8 mouse cellular contexts compared by ENCODE assay signal in the genomic region with DNA sequence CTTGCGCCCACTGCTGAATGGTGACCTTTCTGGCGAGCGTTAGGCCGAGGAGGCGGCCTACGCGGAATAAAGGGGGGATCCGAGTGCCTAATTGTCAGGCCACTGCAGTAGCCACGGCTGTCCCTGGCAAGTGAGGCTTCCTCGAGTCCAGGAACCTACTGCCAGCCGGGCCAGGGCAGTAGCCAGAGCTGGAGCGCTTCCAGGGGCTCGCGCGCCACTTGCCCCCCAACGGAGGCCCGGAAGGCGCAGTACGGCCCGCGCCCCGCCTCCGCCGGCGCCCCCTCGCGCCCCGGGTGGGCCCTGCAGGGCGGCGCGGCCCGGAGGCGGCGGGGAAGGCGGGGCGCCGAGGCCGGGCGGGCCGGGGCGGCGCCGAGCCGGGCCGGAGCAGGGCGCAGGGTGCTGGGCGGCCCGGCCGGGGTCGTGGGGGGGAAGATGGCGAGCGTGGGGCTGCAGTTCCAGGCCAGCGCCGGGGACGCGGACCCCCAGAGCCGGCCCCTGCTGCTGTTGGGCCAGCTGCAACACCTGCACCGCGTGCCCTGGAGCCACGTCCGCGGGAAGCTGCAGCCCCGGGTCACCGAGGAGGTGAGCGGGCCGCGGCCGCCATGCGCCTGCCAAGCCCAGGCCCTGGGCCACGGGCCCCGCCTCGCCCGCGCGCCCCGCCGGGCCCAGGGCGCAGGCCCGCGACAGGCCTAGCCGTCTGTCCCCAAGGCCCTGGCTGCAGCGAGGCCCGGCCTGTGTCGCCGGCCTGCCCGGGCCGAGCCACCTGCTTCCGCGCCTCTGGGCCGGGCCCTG. TPM values are rescaled to one million over a fixed set of nuclear protein-coding genes. Genes with fewer than 3 reads are reported as not detected.
DNase-seq lines count a peak whose midpoint lies in the region; ATAC-seq and TF ChIP-seq lines count a peak whose summit lies in the region.

TSS of gene Npepl1 (plus strand) at position 359 of the 792 bp plus-strand sequence.

- peaks cover 44% of the 10 kb centered on the region for H3K36me3 ChIP-seq in G1E (replicated peaks)
- H3K36me3 ChIP-seq in lung, embryonic 15.5 days: peaks cover 7% of the 10 kb centered on the region; the same call in 1 of the 2 replicates

- peak within 1 kb of the TSS; percentile 63 for H3K27ac ChIP-seq in lung, embryonic 15.5 days
- H3K27ac ChIP-seq in olfactory bulb, adult 2 months (ENCODE audit: insufficient read depth, low read depth, low read length): 0 out of 2 replicates have a peak within 1 kb of the TSS, but pooled peaks have one; percentile 3

- H3K27me3 ChIP-seq in G1E (ENCODE audit: insufficient read depth, low read length): no peaks in the 10 kb centered on the region
- no peaks in the 10 kb centered on the region for H3K27me3 ChIP-seq in lung, embryonic 15.5 days

- WGBS in lung, embryonic 15.5 days: 2% methylated on average over 65 of the region's 90 CpGs
- WGBS in olfactory bulb, adult 2 months: 22% methylated on average over 89 of the region's 90 CpGs

- peak within 1 kb of the TSS; percentile 92 for H3K4me2 ChIP-seq in lung, embryonic 15.5 days

- DNase-seq in G1E (ENCODE audit: low spot score): peak; percentile 97
- DNase-seq in cerebellum, adult 8-10 months: peak; percentile 63
- peak; percentile 80 for DNase-seq in heart, postnatal 4 days
- peak; percentile 52 to 56 for DNase-seq in layer of hippocampus, adult 8-10 months (ENCODE audit: low spot score in 2 of 2)
- DNase-seq in thymus, postnatal 14 days: peak; percentile 80

- H3K9ac ChIP-seq in lung, embryonic 15.5 days: peak within 1 kb of the TSS; percentile 80

- peak within 1 kb of the TSS; percentile 86 for H3K4me3 ChIP-seq in G1E (ENCODE audit: low read depth, low read length)
- peak within 1 kb of the TSS; percentile 65 for H3K4me3 ChIP-seq in lung, embryonic 15.5 days
- peak within 1 kb of the TSS; percentile 47 for H3K4me3 ChIP-seq in olfactory bulb, adult 2 months (ENCODE audit: insufficient read depth, low read depth, low read length)

- TF ChIP-seq POLR2A in olfactory bulb, adult 2 months (IDR thresholded peaks at IDR 0.05; ENCODE audit: insufficient read depth, low read depth, low read length): no peak

- H3K9me3 ChIP-seq in G1E (replicated peaks): no peaks in the 10 kb centered on the region
- no peaks in the 10 kb centered on the region for H3K9me3 ChIP-seq in lung, embryonic 15.5 days

- TF ChIP-seq CTCF in G1E (IDR thresholded peaks at IDR 0.05; ENCODE audit: low read depth, low read length): no peak
- no peak for TF ChIP-seq CTCF in olfactory bulb, adult 2 months (IDR thresholded peaks at IDR 0.05; ENCODE audit: insufficient read depth, low read depth, low read length)

- peaks cover 34% of the 10 kb centered on the region for H3K4me1 ChIP-seq in G1E (ENCODE audit: insufficient read depth, low read depth, low read length)
- peaks cover 13% of the 10 kb centered on the region for H3K4me1 ChIP-seq in lung, embryonic 15.5 days
- peaks cover 6% of the 10 kb centered on the region; the same call in 1 of the 2 replicates for H3K4me1 ChIP-seq in olfactory bulb, adult 2 months (ENCODE audit: control insufficient read depth, insufficient read depth, low read length)

- peak; percentile 19 for ATAC-seq in G1E (ENCODE audit: extremely low read depth, insufficient number of reproducible peaks, low FRiP score, poor library complexity, severe bottlenecking)
- peak; percentile 80 for ATAC-seq in frontal cortex, adult (ENCODE audit: low TSS enrichment)
- peak; percentile 93 for ATAC-seq in lung, embryonic 15.5 days (ENCODE audit: borderline replicate concordance, extremely low read depth, low FRiP score, low TSS enrichment)

RNA-seq across cellular contexts. Expression of gene Npepl1, which starts in this region (rescaled TPM):
- 74.3 and 81.5 TPM in 2 replicates for total RNA-seq in G1E (2014; fragmentation: Nextera tagmentation)
- total RNA-seq in G1E (2017): 18.5 and 20.3 TPM in 2 replicates
- 205 and 258 TPM in 2 replicates for polyA plus RNA-seq in G1E (2012)
- 10 to 100 TPM; 64.1 to 65.0 TPM for total RNA-seq in heart, postnatal 4 days (2021)
- 10 to 100 TPM; 12.2 to 18.4 (median 15.6) TPM for total RNA-seq in layer of hippocampus, adult 8-10 months (2022)
- 66.3 and 66.7 TPM in 2 replicates for polyA plus RNA-seq in lung, embryonic 15.5 days (2015; fragmentation: Nextera tagmentation; extraction: Ambion mirVana)
- not detected in 2 replicates for polyA plus RNA-seq in olfactory bulb, adult 2 months (2012; ENCODE audit: insufficient read depth, insufficient read length, low replicate concordance, missing spikeins)

Comparison
In these comparisons a context has a peak if more than half of its experiments do, and no peak if none do; other contexts are left out.
1. Peak in every context shown above with its lines: DNase-seq, ATAC-seq, H3K4me3 ChIP-seq and H3K27ac ChIP-seq.
2. RNA of gene Npepl1 (polyA plus RNA-seq): 205 to 258 TPM in G1E and 66.3 to 66.7 TPM in lung, embryonic 15.5 days; not detected in olfactory bulb, adult 2 months; every median in the first group is over 10 times any median in the second.
3. ATAC-seq: peak in every context shown above with its lines; median percentile 93 in lung, embryonic 15.5 days; 80 in frontal cortex, adult; 19 in G1E.